Comparison of ENCODE assay signal across 9 mouse cellular contexts in genomic region chr2:172241031-172241430, GRCm38 (mm10). TPM values are rescaled to one million over a fixed set of nuclear protein-coding genes. Genes with fewer than 3 reads are reported as not detected.
DNase-seq lines count a peak whose midpoint lies in the region; ATAC-seq and TF ChIP-seq lines count a peak whose summit lies in the region.
"Had no signal": no experiment of that assay in that cellular context is flagged by ENCODE, and none has a peak within 500 bp of the region (broad histone marks: within the 10 kb centered on the region; RNA-seq: fewer than 3 reads in every experiment).

No protein-coding gene starts in this region.

- H3K9me3 ChIP-seq in heart, postnatal 0 days (replicated peaks; ENCODE audit: control insufficient read depth, low read length), result no peaks in the 10 kb centered on the region
- H3K9me3 ChIP-seq: heart, embryonic 15.5 days had no signal

- WGBS in heart, postnatal 0 days, result 14% methylated on average over 5 of the region's 5 CpGs

- H3K4me1 ChIP-seq in heart, postnatal 0 days (ENCODE audit: control insufficient read depth, insufficient read depth), result no peaks in the 10 kb centered on the region
- H3K4me1 ChIP-seq: heart, embryonic 15.5 days had no signal

- intact Hi-C loops in heart, postnatal 25 days (cut with DNase I), result no loop called here
- intact Hi-C loops in left cerebral cortex, postnatal 10 days (cut with DNase I), result no loop called here

- no peak overlapping the region for H3K4me2 ChIP-seq in heart, postnatal 0 days (ENCODE audit: low read depth, low read length)
- H3K4me2 ChIP-seq: heart, embryonic 15.5 days had no signal

- no peak overlapping the region for H3K9ac ChIP-seq in heart, postnatal 0 days (replicated peaks; ENCODE audit: low read depth, low read length)
- H3K9ac ChIP-seq: heart, embryonic 15.5 days had no signal

- no peak for TF ChIP-seq CTCF in heart, postnatal 0 days (IDR thresholded peaks at IDR 0.05; ENCODE audit: low read depth)

- DNase-seq in heart, postnatal 0 days (ENCODE audit: low spot score), result peak; percentile 28
- DNase-seq in heart, postnatal 25 days (ENCODE audit: low spot score), result no peak
- DNase-seq in Muller cell, postnatal 12 days (ENCODE audit: inconsistent ontology term), result peak; percentile 40
- DNase-seq in heart, postnatal 4 days, result peak; percentile 76
- DNase-seq in left cerebral cortex, postnatal 10 days (ENCODE audit: extremely low spot score in 1 of 2, low spot score in 2 of 2), result no peak
- DNase-seq in thymus, postnatal 14 days, result no peak

- no peaks in the 10 kb centered on the region for H3K36me3 ChIP-seq in heart, postnatal 0 days (replicated peaks; ENCODE audit: control insufficient read depth, insufficient read depth, low read length)
- H3K36me3 ChIP-seq: heart, embryonic 15.5 days had no signal

- no peak for ATAC-seq in heart, postnatal 0 days (ENCODE audit: insufficient read depth, low read depth)
- ATAC-seq in megakaryocyte progenitor cell, adult 5-6 weeks (replicated peaks; ENCODE audit: poor library complexity), result peak; percentile 79
- no peak for ATAC-seq in monocyte, adult 5-6 weeks (replicated peaks; ENCODE audit: insufficient number of reproducible peaks, low FRiP score, low TSS enrichment, poor library complexity, severe bottlenecking)

- no peak overlapping the region for H3K4me3 ChIP-seq in heart, postnatal 0 days (ENCODE audit: low read depth, low read length)
- H3K4me3 ChIP-seq: heart, embryonic 15.5 days had no signal

- no peak for TF ChIP-seq EP300 in heart, postnatal 0 days (IDR thresholded peaks at IDR 0.05; ENCODE audit: low read depth)

- H3K27me3 ChIP-seq in heart, postnatal 0 days (ENCODE audit: control insufficient read depth, insufficient read depth, low read length), result no peaks in the 10 kb centered on the region
- H3K27me3 ChIP-seq: heart, embryonic 15.5 days had no signal

- no peak overlapping the region for H3K27ac ChIP-seq in heart, postnatal 0 days (ENCODE audit: low read depth)
- H3K27ac ChIP-seq: heart, embryonic 15.5 days had no signal

RNA-seq across cellular contexts. Expression of gene Mc3r, which starts 7.3 kb away (rescaled TPM):
- total RNA-seq in heart, postnatal 0 days (2014; rRNA removed; ENCODE audit: low replicate concordance), result not detected in 2 replicates
- polyA plus RNA-seq in heart, postnatal 0 days (2015; fragmentation: Nextera tagmentation; extraction: Ambion mirVana), result not detected in 2 replicates
- not detected for total RNA-seq in heart, postnatal 25 days (2021)
- total RNA-seq in heart, postnatal 4 days (2021), result not detected
- not detected in 2 replicates for total RNA-seq in megakaryocyte progenitor cell, adult 5-6 weeks (2015)
- total RNA-seq in megakaryocyte progenitor cell, adult 5-6 weeks (2017), result not detected in 2 replicates
- under 1 TPM; 0.47 to 0.49 TPM for total RNA-seq in left cerebral cortex, postnatal 10 days (2021)
- not detected in 3 replicates for total RNA-seq in monocyte, adult 5-6 weeks (2017)
- polyA plus RNA-seq: heart, embryonic 15.5 days had no signal

Comparison
In these comparisons a context has a peak if more than half of its experiments do, and no peak if none do; other contexts are left out.
1. DNase-seq: peak in heart, postnatal 0 days (single experiment), Muller cell, postnatal 12 days (single experiment) and heart, postnatal 4 days (single experiment); none in heart, postnatal 25 days (single experiment), left cerebral cortex, postnatal 10 days (0 of 2) and thymus, postnatal 14 days (single experiment).